Mouse (Mus musculus) hindbrain, embryonic 10.5 days (tissue): ENCODE measurements around the gene Txnip. TPM values are rescaled to one million over a fixed set of nuclear protein-coding genes. Genes with fewer than 3 reads are reported as not detected.

Source experiments
- DNase-seq: peaks from one replicate; pipeline ENCODE4 v3.0.0-alpha.2; 2017; ENCODE audit warnings: low spot score
- H3K27ac ChIP-seq: fragments of 300-500 bp; sonication (generic); 2 replicates; pipeline ENCODE4 v1.5.1; 2016; ENCODE audit warnings: mild to moderate bottlenecking, moderate library complexity
- H3K27me3 ChIP-seq: fragments of 300-500 bp; sonication (generic); 2 replicates; pipeline ENCODE4 v1.6.1; 2016; ENCODE audit warnings: mild to moderate bottlenecking; ENCODE audit not compliant: poor library complexity, insufficient read depth, severe bottlenecking
- H3K36me3 ChIP-seq: fragments of 300-500 bp; sonication (generic); 2 replicates; pipeline ENCODE4 v1.6.1; 2016; ENCODE audit warnings: mild to moderate bottlenecking, moderate library complexity
- H3K4me1 ChIP-seq: fragments of 300-500 bp; sonication (generic); replicated peaks from 2 replicates; pipeline ENCODE4 v1.6.1; 2016; ENCODE audit warnings: mild to moderate bottlenecking
- H3K4me3 ChIP-seq: fragments of 300-500 bp; sonication (generic); 2 replicates; pipeline ENCODE4 v1.5.1; 2016; ENCODE audit warnings: mild to moderate bottlenecking, moderate library complexity
- H3K9me3 ChIP-seq: fragments of 300-500 bp; sonication (generic); 2 replicates; pipeline ENCODE4 v1.6.1; 2016; ENCODE audit warnings: mild to moderate bottlenecking, moderate library complexity
- WGBS: fragments of 180-500 bp; shearing (Covaris S2); methylation state at CpG from one replicate; pipeline ENCODE4 v1.1.7; 2016; 5-methylcytosine and 5-hydroxymethylcytosine counted together
- polyA plus RNA-seq: library from polyadenylated mRNA; unstranded; fragments of >200 nt; fragmentation: Nextera tagmentation; extraction: Ambion mirVana; gene quantifications from 2 replicates; pipeline ENCODE4 v1.2.1, GENCODE M21; 2016

Txnip gene
- polyA plus RNA-seq, 1 experiment from 2014 or later, result 36.3 TPM

DNA sequence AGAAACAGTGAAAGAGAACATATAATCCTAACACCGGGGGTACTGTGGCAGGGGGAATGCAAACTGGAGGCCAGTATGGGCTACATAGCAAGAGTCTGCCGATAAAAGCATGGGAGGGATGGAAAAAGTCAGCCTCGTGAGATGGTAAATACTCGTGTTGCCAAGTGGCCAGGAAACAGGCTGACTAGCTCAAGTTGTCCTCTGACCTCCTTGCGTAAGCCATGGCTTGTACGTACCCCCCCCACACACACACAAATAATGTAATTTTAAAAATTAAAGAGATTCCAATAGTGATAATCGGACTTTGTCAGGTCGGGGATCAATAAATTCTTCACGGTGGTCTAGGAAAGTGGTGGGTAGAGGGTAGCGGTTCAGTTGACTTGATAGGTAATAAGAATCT is 35.6 kb downstream of the Txnip start:
- H3K27me3 ChIP-seq, result peaks cover 37% of the 10 kb centered on the region
- H3K9me3 ChIP-seq, result no peaks in the 10 kb centered on the region
- H3K36me3 ChIP-seq, result no peaks in the 10 kb centered on the region
- no peak for DNase-seq
- peak overlapping the region; percentile 72 for H3K4me3 ChIP-seq
- peak overlapping the region; percentile 92 for H3K27ac ChIP-seq
- peaks cover 51% of the 10 kb centered on the region for H3K4me1 ChIP-seq
- WGBS, result 2% methylated on average over 10 of the region's 10 CpGs

DNA sequence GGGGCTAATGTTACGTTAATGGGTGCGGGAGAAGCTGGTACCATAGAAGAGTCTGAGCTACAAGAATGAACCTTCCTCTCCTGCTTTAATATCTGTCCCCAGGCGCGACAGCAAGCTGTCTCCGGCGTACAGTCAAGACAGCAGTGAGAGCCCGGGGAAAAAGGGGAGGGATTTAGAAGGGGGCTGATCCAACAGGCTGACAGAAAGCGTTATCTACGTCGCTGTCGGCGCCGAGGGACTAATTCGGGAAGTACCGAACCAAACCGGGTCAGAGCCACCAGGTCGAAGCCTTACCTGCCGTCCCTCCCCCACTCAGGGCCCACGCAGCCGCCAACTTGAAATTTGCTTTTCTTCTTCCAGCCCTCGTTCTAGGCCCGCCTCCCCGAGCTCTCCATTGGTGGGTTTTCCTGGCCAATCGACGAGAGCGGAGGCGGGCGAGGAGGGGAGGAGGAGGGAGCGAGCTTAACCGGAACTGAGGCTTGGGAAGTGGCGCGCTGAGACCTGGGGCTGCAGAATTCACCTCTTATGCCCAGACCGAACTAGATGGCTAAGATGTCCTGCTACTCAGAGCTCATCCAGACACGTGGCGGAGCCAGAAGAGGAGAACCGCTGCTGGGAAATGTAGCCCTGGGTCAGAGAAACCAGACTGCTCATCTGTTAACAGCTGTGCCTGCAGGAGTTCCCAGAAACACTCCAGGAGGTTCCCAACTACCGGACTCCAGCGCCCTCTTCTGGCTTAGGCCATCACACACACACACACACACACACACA is 36.2 kb downstream of the Txnip start, which contains the start of gene Polr3gl:
Gene Polr3gl (minus strand): TSS at position 392 of the 771 bp plus-strand sequence.
- Histone ChIP-seq H3K9me3 (no peaks in the 10 kb centered on the region), H3K4me3 (peak within 1 kb of the TSS; percentile 72), H3K27me3 (peaks cover 43% of the 10 kb centered on the region), H3K4me1 (peaks cover 57% of the 10 kb centered on the region), H3K36me3 (no peaks in the 10 kb centered on the region), H3K27ac (peak within 1 kb of the TSS; percentile 92)
- peak; percentile 95 for DNase-seq
- under 1% methylated on average over 38 of the region's 38 CpGs for WGBS

DNA sequence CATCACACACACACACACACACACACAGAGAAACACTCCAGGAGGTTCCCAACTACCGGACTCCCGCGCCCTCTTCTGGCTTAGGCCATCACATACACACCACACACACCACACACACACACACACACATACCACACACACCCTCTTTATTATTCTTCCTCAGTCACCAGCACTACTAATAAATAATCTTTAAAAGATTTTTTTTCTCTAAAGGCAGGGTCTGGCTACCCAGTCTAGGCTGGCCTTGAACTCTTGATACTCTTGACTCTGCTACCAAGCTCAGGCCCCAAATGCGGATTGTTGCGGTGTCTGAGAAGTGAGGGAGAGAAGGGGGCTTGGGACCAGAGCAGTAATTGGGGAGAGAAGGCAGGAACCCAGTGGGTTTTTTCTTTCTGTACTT is 37.1 kb downstream of the Txnip start:
- peaks cover 59% of the 10 kb centered on the region for H3K4me1 ChIP-seq

DNA sequence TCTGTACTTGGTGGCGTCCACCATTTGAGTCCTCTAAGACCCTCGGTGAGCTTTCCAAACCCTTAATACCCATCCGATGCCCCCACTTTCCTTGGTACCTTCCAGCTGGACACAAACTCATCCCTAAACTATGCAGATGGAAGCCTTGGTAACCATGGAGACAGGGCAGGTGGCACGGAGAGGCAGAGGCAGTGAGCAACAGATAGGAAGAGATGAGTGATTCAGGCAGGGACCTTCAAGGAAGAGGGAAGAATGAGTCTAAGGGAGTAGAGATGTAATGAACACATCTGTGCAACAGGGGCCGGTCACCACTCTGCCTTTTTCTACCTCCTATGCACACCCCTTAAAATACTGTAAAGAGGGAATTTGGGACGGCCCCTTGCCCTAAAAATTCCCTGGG is 37.9 kb downstream of the Txnip start:
- H3K36me3 ChIP-seq, result no peaks in the 10 kb centered on the region
- DNase-seq, result no peak
- H3K27ac ChIP-seq, result no peak overlapping the region
- 20% methylated on average over 6 of the region's 6 CpGs for WGBS
- peak overlapping the region; percentile 59 for H3K4me3 ChIP-seq
- H3K27me3 ChIP-seq, result peaks cover 55% of the 10 kb centered on the region
- H3K9me3 ChIP-seq, result no peaks in the 10 kb centered on the region
- H3K4me1 ChIP-seq, result peaks cover 67% of the 10 kb centered on the region

More for the DNA sequence above, 37.1 kb downstream of the Txnip start:
- 73% methylated on average over 5 of the region's 5 CpGs for WGBS
- no peaks in the 10 kb centered on the region for H3K36me3 ChIP-seq
- DNase-seq, result no peak
- no peak overlapping the region for H3K4me3 ChIP-seq
- no peak overlapping the region for H3K27ac ChIP-seq
- peaks cover 52% of the 10 kb centered on the region for H3K27me3 ChIP-seq
- no peaks in the 10 kb centered on the region for H3K9me3 ChIP-seq

DNA sequence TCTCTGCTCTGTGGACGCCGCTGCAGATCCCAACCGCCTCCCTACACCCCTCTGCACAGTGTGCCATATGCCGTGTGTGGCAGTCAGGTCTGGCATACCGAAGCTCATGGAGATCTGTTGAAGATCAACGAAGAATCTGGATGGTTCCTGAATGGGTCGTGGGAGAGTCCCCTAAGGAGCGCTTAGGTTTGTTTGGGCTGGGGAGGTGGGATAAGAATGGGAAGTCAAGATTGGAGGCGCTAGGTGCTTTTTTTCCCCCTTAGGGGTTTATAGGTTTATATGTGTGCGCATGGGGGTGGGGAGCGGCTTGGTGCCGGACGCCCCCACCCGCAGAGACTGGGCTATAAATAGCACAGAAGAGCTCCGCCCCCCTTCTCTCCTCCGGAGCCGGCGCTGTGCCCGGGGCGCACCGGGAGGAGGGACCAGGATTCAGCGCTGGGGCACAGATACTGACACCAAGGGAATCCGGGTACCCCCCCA is 38.5 kb downstream of the Txnip start, which contains the start of gene Ankrd34a:
Gene Ankrd34a (plus strand): TSS at position 409 of the 480 bp plus-strand sequence.
- peak; percentile 16 for DNase-seq
- Histone ChIP-seq H3K36me3 (no peaks in the 10 kb centered on the region), H3K9me3 (no peaks in the 10 kb centered on the region), H3K4me1 (peaks cover 70% of the 10 kb centered on the region), H3K4me3 (peak within 1 kb of the TSS; percentile 59), H3K27me3 (peaks cover 55% of the 10 kb centered on the region), H3K27ac (peak within 1 kb of the TSS; percentile 87)
- WGBS, result under 1% methylated on average over 22 of the region's 23 CpGs

DNA sequence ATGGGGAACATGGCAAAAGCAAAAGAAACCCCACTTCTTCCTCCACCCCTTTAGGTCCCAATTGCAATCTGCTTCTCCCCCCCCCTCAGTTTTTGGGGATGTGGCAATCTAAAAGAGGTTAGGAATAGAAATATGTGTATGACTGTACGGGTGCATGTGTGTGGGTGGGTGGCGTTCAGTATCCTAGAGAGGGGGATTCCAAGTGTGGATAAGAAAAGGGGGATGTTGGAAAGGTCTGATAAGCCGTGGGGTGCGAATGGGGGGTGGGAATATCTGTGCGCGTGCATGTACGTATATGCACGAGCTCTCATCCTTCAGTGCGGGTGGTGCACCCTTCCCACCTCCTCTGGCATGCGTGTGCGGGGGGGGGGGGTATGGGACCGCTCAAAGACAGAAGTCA is 39.1 kb downstream of the Txnip start:
- 1% methylated on average over 12 of the region's 12 CpGs for WGBS
- no peaks in the 10 kb centered on the region for H3K9me3 ChIP-seq
- H3K27ac ChIP-seq, result peak overlapping the region; percentile 87
- no peaks in the 10 kb centered on the region for H3K36me3 ChIP-seq
- H3K4me1 ChIP-seq, result peaks cover 76% of the 10 kb centered on the region
- no peak for DNase-seq
- H3K4me3 ChIP-seq, result peak overlapping the region; percentile 59
- peaks cover 55% of the 10 kb centered on the region for H3K27me3 ChIP-seq

DNA sequence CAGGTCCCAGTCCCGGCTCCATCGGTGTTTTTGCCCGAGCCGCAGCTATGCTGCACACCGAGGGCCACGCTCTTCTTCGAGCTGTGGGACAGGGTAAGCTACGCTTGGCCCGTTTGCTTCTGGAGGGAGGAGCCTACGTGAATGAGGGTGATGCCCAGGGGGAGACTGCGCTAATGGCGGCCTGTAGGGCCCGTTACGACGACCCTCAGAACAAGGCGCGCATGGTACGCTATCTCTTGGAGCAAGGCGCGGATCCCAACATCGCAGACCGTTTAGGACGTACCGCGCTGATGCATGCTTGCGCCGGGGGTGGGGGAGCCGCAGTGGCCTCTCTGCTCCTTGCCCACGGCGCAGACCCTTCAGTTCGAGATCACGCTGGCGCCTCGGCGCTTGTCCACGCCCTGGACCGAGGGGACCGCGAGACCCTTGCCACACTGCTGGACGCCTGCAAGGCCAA is 39.7 kb downstream of the Txnip start:
- H3K9me3 ChIP-seq, result no peaks in the 10 kb centered on the region
- H3K27me3 ChIP-seq, result peaks cover 50% of the 10 kb centered on the region
- peak overlapping the region; percentile 87 for H3K27ac ChIP-seq
- H3K4me3 ChIP-seq, result peak overlapping the region; percentile 59
- peaks cover 77% of the 10 kb centered on the region for H3K4me1 ChIP-seq
- no peaks in the 10 kb centered on the region for H3K36me3 ChIP-seq
- WGBS, result under 1% methylated on average over 40 of the region's 40 CpGs
- DNase-seq, result peak; percentile 67

DNA sequence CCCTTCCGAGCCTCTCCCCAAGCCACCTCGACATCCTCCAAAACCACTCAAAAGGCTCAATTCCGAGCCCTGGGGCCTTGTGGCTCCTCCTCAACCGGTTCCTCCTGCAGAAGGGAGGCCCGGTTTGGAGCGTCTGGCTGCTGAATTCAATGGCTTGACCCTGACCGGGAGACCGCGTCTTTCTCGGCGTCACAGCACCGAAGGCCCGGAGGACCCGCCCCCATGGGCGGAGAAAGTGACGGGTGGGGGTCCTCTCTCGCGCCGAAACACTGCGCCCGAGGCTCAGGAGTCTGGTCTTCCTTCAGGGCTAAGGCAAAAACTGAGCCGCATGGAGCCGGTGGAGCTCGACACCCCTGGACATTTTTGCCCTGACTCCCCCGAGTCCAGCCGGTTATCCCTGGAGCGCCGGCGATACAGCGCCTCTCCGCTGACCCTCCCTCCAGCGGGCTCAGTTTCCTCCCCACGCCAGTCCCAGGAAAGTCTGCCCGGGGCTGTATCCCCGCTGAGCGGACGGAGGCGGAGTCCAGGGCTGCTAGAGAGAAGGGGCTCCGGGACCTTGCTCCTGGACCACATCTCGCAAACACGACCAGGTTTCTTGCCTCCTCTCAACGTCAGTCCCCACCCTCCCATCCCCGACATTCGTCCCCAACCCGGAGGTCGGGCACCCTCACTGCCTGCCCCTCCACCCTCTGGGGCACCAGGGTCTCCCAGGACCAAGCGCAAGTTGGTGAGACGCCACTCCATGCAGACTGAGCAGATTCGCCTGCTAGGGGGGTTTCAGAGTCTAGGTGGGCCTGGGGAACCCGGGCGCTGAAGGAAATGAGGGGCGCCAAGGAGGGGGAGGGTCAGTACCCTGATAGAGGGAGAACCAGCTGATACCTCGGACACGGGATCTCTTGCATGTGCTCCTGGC is 40.7 kb downstream of the Txnip start:
- peak; percentile 83 for DNase-seq
- WGBS, result under 1% methylated on average over 54 of the region's 54 CpGs
- peak overlapping the region; percentile 87 for H3K27ac ChIP-seq
- H3K36me3 ChIP-seq, result peaks cover 2% of the 10 kb centered on the region; the same call in 1 of the 2 replicates
- peaks cover 77% of the 10 kb centered on the region for H3K4me1 ChIP-seq
- no peaks in the 10 kb centered on the region for H3K9me3 ChIP-seq
- peak overlapping the region; percentile 59 for H3K4me3 ChIP-seq
- peaks cover 46% of the 10 kb centered on the region for H3K27me3 ChIP-seq

DNA sequence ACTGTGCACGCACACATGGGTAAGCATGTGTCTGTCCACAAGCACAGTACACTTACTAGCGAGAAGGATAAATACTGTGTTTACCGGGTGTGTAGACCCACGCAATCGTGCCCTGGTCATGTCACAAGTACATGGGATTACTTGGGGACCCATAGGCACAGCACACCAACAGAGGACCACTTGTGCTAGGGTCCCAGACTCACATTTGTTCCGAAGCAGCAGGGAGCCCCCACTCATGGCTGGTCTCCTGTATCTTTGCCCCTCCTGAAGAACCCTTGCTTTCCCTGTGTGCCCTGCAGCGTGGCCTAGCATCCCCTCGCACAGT is 41.3 kb downstream of the Txnip start:
- no peaks in the 10 kb centered on the region for H3K9me3 ChIP-seq
- peaks cover 46% of the 10 kb centered on the region for H3K27me3 ChIP-seq

DNA sequence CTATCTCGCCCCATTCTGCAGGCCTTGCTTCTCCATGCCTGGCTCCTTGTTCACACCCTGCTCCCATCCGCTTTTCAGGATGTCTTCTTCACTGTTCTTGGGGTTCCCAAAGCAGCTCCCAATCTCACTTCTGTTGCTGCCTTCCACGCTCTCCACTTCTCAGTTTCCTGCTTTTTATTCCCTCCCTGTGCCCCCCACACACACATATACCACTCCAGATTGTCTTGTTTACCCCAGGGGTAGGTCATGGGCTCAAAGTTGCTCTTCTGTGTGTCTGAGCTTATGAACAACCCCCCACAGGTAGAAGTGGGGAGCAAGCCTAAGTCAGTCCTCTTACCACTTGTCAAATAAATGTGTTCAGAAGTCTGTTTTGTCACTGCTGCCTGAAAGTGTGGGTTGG is 41.7 kb downstream of the Txnip start:
- Histone ChIP-seq H3K36me3 (peaks cover 12% of the 10 kb centered on the region; the same call in 1 of the 2 replicates), H3K4me1 (peaks cover 82% of the 10 kb centered on the region), H3K27ac (0 out of 2 replicates have a peak overlapping the region, but pooled peaks have one; percentile 87), H3K9me3 (no peaks in the 10 kb centered on the region), H3K4me3 (peak overlapping the region; percentile 59; the same call in 1 of the 2 replicates), H3K27me3 (peaks cover 46% of the 10 kb centered on the region)
- DNase-seq, result no peak
- 64% methylated on average over 3 of the region's 3 CpGs for WGBS

More for the DNA sequence above, 41.3 kb downstream of the Txnip start:
- WGBS, result 42% methylated on average over 8 of the region's 8 CpGs
- Histone ChIP-seq H3K27ac (peak overlapping the region; percentile 87), H3K36me3 (peaks cover 8% of the 10 kb centered on the region; the same call in 1 of the 2 replicates), H3K4me1 (peaks cover 81% of the 10 kb centered on the region), H3K4me3 (peak overlapping the region; percentile 59)
- no peak for DNase-seq

DNA sequence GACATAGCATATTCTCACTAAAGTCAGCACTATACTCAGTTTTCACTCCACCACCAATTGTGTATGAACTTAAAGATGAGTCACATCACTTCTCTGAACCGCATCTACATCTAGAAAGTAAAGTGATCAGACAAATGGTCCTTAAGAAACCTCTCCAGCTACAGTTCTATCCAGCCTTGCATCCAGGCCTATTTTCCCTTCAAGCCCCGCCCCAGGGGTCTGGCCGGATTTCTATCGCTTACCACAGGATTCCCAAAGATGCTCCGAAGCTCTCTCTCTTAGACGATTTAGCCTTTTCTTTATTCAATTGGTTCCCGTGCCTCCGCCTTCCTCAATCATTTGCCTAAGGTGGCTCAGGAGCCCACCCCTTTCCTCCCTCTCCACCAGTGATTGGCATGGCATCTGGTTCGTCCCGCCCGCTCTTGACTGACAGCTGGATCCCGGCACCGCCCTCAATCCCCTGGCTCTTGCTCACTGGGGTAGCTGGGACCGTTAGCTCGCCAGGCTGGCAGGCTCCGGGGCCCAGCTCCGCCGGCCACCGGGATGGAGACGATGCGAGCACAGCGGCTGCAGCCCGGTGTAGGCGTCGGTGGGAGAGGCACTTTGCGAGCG is 43.0 kb downstream of the Txnip start, which contains the start of gene Lix1l:
Gene Lix1l (plus strand): TSS at position 511 of the 612 bp plus-strand sequence.
- peak; percentile 94 for DNase-seq
- peaks cover 84% of the 10 kb centered on the region for H3K4me1 ChIP-seq
- H3K27ac ChIP-seq, result peak within 1 kb of the TSS; percentile 97
- peaks cover 34% of the 10 kb centered on the region for H3K27me3 ChIP-seq
- H3K9me3 ChIP-seq, result no peaks in the 10 kb centered on the region
- peak within 1 kb of the TSS; percentile 93 for H3K4me3 ChIP-seq
- H3K36me3 ChIP-seq, result peaks cover 21% of the 10 kb centered on the region
- 1% methylated on average over 27 of the region's 27 CpGs for WGBS

DNA sequence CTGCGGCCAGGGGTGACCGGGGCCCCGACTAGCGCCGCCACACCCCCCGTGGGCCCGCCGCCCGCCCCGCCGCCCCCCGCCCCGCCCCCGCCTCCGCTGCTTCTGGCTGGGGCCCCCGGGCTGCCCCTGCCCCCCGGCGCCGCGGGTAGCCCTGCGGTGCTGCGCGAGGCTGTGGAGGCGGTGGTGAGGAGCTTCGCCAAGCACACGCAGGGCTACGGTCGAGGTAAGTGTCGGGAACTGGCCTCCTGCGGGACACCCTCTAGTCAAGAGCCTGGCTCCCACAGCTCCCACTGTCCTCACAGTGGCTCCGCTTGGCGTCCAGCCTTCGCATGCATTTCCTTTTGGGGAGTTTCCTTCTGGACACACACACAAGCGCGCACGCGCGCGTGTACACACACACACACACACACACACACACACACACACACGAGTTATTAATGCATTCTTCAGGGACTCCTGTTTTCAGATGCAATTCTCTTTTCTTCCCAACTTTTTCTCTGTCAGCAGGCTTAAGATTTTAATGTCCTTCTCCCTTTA is 43.6 kb downstream of the Txnip start:
- WGBS, result 2% methylated on average over 36 of the region's 40 CpGs
- Histone ChIP-seq H3K27me3 (peaks cover 28% of the 10 kb centered on the region), H3K4me3 (peak overlapping the region; percentile 93), H3K27ac (peak overlapping the region; percentile 97), H3K36me3 (peaks cover 24% of the 10 kb centered on the region), H3K9me3 (no peaks in the 10 kb centered on the region), H3K4me1 (peaks cover 78% of the 10 kb centered on the region)
- peak; percentile 73 for DNase-seq
